Mouse (Mus musculus) forelimb bud, embryonic 11.5 days (tissue): Measurements from ENCODE around the gene Strap.
A peak's percentile ranks its signal among the peaks of the same experiment; 100 is the strongest.

Source experiments
- DNase-seq: peaks from one replicate; pipeline ENCODE4 v3.0.0-alpha.2; 2012; ENCODE audit warnings: low read depth, low spot score

Strap gene

DNA sequence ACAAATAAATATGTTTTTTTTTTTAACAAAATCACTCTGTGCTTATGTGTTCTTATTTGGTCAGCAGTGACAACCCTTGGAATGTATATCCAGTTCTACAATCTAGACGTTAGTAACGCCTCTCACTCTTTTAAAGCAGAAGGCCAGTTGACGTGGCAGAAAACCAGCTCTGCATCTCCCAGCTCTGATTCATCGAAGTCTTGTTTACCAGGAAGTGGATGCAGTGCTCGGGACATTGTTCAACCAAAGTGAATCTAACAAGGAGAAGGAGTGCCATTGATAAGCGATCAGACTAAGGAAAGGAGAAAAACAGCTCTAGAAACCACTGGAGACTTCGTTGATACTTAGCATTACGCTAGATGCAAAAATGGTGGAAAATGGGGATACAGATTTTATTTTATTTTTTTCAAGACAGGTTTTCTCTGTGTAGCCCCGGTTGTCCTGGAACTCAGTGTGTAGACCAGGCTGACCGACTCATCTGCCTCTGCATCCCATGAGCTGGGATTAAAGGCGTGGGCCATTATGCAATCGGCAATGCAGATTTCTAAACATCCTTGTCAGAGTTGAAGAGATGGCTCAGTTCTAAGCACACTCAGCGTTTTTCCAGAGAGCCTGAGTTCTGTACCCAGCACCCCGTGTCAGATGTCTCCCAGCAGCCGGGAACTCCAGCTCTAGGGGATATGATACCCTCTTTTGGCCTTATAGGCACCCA is 12.5 kb upstream of the Strap start:
- no peak for DNase-seq

DNA sequence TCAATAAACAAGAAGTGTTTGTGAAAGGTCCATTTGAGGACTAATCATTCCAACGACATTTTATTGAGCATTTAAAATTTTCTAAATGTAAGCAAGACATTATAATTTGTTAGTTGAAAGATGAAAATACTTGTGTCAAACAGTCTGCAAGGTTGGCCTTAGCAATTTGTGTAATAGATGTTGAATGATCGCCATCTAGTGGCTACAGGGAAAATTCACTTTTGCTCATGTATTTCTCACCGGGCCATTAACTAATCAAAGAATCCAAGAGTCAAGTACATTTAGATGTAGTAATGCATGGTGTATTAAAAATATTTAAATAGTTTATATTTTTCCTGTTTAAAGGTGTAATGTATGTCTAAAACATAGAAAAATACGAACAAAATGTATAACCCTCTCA is 11.0 kb upstream of the Strap start:
- peak; percentile 61 for DNase-seq

DNA sequence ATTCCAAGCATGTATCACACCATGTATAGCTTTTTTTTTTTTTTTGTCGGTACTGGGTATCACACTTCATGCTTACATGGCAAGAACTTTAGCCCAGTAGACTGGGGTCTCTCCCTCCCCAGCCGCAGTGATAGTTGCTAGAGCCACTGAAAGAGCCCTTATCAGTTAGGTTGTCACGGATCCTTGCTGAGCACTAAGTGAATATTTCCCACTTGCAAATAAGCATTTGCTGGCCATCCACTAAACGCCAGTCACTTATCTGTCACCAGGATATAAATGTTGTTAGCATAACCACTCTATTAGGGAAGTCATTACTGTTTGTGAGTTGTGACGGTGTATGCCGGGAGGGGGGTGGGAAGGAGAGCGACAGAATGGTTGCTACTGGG is 425 bp upstream of the Strap start:
- DNase-seq: no peak

DNA sequence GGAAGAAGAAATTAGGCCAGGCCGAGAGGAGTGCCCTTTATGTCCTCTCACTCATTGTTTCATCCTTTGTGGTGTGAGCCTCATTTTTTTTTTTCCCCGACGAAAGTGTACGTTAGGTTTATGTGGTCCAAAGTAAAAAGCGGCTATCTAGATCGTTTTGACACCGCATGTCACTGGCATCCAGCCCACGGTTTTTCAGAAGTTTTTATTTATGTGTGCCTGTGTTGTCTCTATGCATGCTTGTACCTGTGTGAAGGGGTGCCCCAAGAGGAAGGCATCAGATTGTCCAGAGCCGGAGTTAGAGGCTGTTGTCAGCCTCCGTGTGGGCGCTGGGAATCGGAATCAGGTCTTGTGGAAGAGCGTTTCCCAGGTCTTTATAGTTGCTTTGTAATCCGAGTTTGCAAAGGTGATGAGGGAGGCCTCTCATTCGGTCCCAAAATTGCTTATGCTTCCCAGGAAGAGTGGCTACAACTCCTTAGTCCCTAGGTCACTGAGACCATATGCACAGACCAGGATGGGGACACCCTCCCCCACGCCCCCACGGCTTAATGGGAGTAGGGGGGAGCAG is 877 bp downstream of the Strap start:
- no peak for DNase-seq

DNA sequence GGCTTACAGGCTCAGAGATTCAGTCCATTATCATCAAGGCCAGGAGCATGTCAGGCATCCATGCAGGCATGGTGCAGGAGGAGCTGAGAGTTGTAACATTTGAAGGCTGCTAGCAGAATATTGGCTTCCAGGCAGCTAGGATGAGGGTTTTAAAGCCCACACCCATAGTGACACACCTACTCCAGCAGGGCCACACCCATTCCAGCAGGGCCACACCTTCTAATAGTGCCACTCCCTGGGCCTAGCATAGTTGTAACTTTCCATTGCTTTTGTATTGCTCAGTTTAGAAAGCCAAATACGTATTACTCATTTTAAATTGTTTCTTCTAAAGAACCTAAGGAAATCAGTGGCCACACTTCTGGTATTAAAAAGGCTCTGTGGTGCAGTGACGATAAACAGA is 6.1 kb downstream of the Strap start:
- no peak for DNase-seq

DNA sequence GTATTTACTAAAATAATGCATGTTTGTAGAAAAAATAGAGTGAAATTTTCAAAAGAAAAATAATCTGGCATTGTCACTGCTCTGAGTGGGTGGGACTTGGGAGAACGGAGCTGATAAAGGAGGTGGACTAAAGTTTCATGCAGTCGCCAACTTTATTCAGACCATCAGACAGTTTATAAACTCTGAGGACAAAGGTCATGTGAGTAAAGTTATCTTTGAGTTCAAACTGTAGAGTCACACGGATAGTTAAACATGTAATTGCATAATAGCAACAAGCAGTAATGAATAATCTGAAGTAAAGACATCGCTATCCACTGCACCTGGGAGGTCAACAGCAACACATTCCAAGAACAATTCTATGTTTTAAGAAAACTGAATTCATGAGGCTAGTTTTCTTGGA is 9.8 kb downstream of the Strap start:
- no peak for DNase-seq

DNA sequence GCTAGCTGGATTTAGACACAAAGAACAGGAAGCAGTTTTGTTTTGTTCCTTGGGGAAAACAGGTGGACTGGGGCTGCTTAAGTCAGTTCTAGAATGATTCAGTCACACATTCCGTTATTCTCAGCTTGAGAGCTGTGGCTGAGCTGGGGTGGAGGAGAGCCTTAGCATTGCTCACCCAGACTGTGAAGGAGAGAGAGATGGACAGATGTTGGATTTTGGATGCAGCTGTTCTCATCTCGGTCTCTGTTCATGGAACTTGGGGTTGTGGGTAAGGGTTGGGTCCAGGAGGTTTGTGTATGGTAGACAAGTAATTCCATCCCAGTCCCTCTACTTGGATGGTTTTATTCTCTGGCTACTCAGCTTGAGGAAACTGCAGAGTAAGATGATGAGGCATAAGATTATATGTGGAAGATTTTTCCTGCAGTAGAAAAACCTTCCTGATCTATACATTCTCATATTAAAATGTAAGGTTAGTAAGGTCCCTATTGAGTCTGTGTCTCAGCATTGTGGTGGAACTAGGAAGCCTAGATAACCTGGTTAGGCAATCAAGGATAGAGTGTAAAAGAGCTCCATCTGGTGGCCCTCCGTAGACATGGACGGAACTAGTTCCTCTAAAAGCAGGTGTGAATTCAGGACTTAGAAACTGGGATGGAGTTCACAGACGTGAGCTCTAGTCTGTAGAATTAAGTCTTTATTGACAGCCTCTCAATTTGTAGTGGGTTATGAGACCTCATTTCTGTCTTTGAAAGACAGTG is 12.5 kb downstream of the Strap start:
- DNase-seq: no peak

DNA sequence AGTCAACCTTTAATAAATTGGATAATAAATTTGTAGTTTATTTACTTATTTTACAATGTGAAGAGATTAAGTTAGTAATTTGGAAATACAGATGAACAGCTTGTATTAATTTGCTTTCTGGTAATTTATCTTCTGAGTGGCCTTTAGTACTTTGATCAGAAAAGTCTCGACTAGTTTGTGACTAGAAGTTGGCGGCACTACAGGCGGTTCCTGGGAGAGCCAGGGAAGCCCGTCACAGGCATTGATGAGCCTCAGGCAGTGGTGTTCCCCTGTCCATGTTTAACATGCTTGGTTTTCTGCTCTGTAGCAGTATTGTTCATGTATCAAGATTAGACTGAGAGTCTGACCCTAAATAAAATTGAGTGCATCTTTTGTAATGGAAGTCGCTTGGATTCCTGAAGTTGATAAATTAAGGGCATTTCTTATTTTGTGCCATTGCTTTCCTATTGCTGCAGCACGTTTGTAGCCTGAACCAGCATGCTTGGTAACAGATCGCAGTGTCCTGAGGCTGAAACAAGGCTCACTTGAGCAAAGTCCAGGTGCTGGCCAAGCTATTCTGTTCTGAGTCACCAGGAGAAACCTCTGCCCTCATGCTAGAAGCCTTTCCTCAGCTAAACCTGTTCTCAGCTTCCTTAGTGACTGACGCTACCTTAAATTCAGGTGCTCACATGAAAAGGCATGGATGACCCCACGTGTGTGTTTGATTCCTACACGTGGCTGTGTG is 16.8 kb downstream of the Strap start:
- DNase-seq: no peak

DNA sequence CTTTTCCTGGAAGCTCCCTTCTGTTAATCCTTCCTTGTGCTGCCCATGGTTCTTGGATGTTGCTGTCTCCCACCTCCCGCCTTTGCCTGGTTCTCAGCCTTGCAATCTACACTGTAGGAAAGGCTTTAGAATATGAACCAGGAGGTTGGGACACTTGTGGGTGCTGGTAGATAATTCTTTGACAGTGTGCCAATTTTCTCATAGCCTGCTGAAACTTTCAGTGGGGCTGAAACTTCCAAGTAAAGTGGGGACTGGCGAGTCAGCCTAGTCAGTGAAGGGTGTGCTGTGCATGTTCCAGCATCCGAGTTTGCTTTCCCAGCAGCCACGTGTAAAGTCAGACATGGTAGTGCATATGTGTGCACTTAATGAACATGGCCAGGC is 17.4 kb downstream of the Strap start:
- no peak for DNase-seq

DNA sequence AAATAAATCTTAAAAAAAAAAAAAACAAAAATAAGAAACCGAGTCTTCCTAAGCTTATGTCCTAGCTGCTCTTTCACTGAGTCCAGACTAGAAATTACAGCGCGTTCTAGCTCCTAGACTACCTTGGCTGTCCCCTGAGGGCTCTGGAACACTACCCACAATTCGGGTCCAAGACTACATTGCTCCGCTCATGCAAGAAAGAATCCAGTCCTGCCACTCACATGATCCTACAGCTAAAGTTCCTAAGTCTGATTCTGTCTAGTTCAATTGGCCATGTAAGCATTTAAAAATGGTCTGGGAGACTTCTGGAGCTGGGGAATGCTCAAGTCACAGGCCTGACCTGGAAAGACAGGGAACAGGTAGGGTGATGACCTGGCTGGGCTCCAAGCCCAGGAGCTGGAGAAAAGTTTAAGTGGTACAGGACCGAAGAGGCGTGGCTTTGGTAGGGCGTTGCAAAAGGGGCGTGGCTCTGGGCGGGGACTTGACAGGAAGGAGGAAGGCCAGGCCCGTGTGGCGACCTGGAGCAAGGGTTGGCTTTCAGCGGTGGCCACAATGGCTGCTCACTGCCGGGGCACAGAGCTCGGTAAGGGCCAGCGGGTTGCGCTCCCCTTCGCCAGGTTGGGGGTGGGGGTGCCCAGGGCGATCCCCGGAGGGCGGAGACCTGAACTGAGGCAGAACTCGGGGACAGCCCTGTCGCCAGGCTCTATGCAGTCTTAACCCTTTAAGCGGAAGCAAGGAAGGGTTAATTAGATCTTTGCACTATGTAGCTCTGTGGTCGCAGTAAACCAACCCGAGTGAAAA is 19.4 kb downstream of the Strap start, which contains the start of gene Dera:
Dera (plus strand) TSS at position 491 of the 801 bp plus-strand sequence.
- DNase-seq: peak; percentile 82

DNA sequence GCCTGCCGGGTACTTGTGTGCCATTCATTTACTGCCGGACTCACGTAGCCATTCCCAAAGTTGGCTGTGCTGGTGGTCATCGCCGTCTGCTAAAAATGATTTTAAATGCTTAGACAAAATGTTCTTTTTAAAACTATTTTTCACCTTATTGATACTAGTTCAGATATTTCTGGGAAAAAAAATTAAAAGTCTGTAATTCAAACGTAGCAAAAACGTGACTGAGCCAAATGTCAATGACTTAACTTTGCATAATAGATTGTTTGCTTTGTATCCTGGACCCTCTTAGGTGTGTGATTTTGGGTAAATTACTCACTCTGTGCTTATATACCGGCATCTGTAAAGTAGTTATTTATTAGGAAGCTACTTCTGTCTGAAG is 20.0 kb downstream of the Strap start:
- no peak for DNase-seq

DNA sequence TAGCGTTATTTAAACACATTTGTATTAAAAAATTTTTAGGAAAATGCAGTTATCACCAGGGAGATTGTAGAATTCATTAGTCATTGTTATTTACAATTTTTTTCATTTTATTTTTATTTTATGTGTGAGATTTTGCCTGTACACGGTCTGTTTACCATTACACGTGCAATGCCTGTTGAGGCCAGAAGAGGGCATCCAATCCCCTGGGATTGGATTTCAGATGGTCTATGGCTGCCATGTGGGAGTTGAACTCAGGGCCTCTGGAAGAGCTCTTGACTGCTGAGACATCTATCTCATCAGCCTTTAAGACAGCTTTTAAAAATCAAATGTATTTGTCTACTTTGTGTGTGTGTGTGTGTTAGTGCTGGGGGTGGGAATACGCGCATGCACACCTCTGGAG is 21.4 kb downstream of the Strap start:
- DNase-seq: peak; percentile 48

DNA sequence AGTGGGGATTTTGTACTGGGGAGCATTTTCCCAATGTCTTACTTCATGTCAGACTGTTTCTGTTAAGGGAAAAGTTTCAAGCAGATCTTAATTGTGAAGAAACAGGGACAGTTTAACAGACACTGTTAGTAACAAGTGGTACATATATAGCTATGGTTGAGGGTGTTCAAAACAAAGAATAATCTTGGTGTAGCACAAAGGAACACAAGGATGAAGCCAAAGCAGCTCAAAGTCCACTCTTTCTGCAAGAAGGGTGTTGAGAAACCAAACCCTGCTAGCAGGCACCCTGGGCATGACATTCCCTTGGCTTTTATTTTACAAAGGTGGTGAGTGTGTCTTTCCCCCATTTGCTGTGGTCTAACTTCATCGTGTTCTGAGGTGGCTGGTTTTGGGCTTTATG is 23.0 kb downstream of the Strap start:
- DNase-seq: no peak

DNA sequence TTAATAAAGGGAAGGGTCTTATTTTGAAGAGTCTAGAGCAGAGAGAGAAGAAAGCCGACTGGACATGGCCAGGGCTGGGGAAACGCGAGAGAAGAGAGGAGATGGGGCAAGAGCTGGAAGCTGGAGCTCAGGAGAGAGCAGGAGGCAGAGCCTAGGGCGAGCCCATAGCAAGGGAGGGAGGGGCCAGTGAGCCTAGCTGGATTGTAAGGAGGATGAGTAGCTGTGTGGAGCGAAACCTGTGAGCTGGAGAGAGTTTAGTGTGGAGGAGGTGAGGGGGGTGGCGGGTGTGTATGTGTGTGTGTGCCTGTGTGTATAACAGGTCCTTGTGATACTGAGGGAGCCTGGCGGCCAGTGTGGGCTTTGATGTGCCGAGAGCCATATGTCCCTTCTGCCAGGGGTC is 24.8 kb downstream of the Strap start:
- DNase-seq: no peak

DNA sequence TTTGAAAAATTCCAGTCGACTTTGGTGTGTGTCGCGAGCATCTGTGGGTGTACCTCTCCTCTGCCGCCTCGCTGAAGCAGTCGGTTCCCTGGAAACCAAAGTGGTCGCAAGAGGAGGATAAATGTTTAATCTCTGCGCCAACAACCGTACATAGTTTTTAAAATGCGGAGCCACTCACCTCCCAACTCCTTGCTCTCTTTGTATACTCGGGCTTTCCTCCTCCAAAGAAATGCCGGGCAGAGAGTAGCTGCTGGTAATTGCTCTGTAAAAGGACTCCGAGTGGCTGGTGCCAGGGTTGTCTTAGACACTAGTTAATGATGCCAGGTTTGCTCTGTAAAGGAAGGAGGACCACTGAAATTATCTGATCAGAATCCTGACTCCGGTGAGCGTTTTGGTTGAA is 26.1 kb downstream of the Strap start:
- DNase-seq: no peak

DNA sequence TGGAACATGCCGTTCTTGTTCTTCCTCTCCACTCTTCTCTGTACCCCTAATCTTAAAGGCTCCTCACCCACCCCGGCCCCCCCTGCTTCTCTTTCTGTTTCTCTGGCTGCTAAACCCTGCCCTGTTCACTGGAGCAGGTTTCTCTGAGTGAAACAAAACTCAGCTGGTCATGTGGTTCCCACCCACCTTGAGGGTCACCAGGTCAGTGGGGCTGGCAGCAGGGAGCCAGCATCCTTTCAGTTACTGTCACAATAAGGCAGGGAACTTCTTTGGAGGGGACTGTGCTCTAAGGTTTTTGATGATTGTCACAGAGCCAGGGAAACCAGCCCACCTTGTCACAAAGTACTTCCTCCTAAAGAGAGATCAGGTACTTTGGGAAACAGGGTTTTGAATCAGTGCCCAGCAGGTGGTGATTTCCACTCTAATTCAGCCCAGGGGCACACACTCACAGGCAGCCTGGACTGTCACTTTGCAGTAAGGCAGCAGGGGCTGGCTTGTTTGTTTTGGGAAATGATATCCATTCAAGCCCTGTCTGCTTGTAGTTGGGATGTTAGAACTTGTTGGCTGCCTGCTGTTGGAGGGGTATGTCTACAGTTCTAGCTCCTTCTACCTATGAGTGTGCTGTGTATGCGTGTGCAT is 29.8 kb downstream of the Strap start:
- DNase-seq: no peak

DNA sequence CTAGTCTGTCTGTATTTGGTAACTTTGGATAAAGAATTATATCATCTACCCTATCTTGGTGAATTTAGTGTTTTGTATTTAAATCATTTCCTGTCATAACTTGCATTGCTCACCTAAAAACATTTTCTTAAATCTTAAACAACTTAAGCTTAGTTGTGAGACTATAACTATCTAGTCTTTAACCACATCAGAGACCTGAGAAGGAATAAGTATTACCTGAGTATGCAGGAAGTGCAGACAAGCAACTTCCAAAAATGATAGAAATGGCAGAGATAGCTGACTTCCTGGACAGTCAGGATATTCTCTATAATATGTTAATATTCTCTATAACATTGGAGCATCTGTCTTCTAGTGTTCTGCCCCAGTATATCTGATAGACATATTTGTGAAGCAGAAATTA is 31.3 kb downstream of the Strap start:
- no peak for DNase-seq

DNA sequence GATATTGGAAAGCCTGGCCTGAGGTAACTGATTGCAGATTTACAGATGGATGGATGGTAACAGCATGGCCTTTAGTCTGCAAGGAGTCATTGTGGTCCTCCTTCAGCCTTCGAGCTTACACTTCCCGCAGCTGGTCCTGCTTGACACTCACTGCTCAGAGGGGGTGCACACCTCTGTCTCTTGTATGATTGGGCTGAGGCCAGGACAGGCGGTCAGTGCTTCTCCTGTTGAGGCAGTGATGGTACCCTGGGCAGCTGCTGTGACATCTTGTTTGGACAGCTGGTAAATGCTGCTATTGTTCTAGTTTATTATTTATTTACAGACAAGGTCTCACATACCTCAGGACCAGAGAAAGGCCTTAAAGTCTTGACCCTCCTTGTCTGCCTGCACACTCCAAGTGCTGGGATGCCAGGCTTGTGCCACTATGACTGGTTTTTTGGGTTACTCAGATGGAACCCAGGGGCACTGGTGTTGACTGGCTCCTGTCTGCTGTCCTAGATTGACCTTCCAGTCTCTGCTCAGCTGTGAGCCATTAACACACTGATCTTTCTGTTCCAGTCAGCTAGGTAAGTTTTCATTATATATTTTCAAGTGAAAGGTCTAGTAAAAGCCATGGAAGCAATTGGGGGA is 36.9 kb downstream of the Strap start:
- DNase-seq: no peak

DNA sequence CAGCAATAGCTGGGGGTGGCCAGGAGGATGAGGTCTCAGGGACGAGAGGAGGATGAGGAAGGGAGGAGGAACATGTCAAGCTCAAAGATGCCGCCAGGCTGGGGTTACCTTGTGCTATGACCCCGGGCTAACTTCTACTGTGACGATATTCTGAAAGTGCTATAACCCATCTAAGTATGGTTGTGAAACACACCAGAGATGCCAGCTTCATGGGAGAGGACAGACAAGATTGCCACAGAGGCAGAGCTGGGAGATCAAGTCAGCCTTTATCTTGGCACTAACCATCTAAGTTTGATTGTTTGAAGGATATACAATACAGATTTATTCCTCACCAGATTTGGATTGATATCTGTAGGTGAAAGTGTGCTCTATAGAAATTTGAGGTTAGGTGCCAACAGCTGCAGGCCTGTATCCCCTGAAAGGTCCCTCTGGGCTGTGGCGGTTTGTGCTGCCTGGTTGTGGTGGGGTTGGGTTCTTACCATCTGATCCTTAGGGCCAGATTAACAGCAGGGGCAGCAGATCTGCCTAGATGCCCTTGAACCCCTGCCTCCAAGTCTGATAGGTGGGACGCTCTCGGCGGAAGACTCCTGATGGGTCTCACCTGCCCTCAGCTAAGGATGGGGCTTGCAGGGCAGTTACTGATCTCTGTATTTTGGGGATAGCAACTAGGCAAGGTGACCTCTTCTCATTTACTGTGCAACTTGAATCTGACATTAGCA is 38.2 kb downstream of the Strap start:
- DNase-seq: no peak

DNA sequence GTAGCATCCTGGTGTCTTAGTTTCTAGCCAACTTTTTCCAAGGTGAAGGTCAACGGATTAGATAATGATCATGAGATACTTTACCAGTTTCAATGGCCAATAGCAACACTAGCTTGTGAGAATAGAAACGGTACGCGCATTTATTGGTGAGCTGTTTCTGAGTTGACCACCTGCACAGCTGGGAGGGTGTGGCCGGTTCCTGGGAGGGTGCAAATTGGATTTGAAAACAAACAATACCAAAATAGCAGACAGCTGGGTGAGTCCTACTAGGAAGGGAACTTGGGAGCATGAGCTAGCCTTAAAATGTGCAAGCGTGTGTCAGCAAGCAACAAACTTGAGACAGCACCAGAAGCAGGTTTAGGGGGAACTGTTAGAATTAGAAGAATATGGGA is 38.8 kb downstream of the Strap start:
- DNase-seq: no peak
